Mouse (Mus musculus): ENCODE measurements around the gene 1700017B05Rik.
"Not testable (repeated sequence)": the region's sequence is repeated elsewhere in the genome, so short reads cannot be mapped to it uniquely, and the experiment has no call there.

1700017B05Rik gene

DNA sequence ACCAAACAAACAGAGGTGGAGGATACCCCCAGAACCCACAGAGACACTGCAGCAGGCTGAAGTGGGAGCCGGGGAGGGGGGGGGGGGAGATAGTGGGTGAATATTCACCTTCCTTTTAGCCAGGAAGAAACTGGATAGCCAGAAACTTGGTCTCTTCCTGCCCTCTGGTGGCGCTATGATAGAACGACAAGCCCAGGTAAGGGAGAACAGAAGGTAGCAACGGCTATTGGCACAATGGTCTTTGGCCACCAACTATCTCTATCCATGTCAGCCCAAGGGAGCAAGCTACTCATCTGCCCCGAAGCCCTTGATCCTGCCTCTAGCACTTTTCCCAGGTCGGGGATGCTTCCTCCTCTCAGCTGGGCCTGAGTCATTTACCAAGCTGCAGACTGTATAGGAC is 42.1 kb downstream of the 1700017B05Rik start:
- no peak for DNase-seq (ENCODE audit: low read depth)

DNA sequence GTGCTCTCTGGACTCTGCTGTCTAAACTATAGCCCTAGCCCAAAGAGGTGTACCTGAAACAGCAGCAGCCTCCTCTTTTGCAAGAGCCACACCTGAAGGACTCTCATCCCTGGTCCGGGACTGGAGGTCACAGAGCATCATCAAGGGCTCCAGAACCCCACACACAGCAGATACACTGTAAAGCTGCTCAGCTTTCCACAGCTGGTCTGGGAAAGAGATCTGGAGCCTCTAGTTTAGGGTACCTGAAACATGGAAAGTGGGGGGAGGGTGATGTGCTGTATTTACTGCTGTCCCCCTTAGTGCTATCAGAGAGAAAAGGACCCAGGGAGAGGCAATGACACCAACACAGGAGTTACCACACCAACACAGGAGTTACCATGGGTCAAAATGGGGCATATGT is 42.9 kb downstream of the 1700017B05Rik start:
- no peak for DNase-seq (ENCODE audit: low read depth)

DNA sequence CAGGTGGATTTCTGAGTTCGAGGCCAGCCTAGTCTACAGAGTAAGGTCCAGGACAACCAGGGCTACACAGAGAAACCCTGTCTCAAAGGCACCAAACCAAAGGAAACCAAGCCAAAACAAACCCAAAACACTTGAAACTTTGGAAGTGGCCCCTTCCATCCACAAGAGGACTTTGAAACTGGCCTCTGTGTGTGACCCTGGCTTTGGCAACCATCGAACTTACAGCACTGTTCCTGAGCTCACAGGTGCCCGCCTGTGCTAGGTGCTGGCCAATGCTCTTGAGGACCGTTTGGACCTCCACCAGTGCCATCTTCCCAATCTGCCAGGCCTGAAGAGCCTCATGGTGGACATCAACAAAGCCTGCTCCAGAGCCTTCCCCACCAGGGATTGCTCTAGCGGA is 43.6 kb downstream of the 1700017B05Rik start:
- DNase-seq (ENCODE audit: low read depth): no peak

DNA sequence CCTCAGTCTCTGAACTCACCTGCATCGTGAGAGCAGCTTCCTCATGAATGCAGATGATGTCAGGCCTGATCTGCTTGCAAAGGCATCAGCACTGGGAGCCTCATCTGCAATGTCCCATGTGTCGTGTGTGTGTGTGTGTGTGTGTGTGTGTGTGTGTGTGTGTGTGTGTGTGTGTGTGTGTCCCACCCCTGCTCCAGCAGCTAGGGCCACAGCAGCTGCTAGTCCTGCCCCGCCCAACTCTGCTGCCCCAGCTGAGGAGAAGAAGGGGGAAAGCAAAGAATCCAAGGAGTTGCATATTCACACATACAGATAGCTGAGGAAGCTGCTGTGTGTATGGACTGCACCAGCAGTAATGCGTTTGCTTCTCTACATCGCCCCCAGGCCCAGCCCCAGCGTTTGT is 45.2 kb downstream of the 1700017B05Rik start:
- DNase-seq (ENCODE audit: low read depth): no peak

DNA sequence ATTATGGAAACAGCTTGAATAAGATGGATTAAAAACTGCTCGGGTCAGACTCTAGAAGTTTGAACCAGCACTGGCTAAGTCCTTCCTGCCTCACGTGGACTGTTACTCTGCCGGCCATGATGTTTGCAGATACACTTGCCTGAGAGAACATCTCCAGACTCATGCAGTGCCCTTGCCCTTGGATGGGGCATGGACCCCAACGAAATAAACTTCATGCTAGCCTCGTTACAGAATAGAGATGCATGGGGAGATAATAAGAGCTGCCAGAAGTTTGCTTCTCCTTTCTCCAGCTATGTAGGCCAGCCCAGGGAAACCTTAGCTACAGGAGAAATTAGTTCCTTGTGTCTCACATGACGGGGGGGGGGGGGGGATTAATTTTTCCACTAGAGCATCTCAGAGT is 47.9 kb downstream of the 1700017B05Rik start:
- DNase-seq (ENCODE audit: low read depth): no peak

DNA sequence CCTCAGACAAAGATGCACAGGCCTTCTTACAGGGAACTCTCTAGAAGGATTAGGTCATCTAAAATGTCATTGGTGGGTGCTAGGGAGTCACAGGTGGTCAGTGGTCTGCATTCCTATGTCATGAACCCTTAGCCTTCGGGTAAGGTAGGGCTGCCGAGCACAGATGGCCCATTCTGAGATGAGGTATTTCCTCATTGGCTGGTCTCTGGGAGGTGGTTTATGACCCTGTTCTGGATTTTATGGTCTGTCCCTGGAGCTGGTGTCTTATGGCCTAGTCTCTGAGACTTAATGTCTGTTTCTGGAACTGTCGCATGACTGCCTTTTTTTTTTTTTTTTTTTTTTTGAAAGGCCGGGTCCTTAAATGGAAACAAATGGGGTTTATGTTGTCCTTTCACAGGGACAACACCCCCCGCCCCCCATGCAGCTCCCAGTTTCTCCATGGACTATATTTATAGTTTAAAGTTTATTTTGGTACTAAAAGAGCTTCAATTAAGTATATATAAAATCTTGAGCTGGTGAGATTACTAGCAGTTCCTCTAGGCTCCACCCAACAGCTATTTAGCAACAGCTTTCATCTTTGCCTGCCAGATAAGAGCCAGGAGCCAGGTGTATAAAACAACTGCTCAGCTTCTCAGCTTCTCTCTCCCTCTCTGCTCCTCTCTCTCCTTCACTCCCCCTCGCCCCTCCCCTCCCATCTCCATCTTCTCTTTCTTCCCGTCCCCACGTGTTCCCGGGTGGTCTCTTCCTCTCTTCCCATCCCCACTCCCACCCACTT is 49.8 kb downstream of the 1700017B05Rik start:
- no peak for DNase-seq (ENCODE audit: low read depth)

DNA sequence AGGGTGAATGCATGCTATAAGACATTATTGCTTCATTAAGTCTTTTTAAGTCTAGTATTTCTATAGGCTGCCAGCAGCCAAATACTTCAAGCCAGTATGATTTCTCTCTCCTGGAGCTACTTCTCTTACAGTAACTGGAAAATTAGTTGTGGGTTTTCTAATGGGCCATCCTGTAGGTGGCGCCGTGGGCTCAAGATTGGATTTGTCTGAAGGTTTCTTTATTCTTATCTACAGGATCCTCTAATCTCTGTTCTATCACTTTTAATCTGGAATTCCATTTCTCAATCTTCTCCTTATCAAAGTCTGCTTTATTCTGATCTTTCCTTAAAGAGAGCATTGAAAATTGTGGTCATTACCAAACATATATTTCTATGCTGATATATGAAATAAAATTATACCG is 53.1 kb downstream of the 1700017B05Rik start:
- peak; percentile 36 for DNase-seq (ENCODE audit: low read depth)

DNA sequence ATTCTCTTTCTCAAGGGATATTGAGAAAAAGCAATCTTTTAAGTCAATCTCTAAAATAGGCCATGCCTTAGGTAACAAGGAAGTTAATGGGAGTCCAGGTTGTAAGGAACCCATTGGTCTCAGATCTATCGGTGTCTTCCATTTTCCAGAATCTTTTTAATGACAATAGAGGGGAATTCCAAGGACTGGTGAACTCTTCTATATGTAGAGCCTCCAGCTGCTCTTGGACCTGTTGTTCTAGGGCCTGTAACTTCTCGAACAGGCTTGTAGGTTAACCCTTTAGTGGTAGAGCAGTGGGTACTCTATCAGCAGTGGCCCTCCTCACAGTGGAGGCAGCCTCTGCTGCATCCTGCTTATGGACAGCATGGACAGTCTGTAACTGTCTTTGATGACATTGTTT is 55.5 kb downstream of the 1700017B05Rik start:
- DNase-seq (ENCODE audit: low read depth): no peak

DNA sequence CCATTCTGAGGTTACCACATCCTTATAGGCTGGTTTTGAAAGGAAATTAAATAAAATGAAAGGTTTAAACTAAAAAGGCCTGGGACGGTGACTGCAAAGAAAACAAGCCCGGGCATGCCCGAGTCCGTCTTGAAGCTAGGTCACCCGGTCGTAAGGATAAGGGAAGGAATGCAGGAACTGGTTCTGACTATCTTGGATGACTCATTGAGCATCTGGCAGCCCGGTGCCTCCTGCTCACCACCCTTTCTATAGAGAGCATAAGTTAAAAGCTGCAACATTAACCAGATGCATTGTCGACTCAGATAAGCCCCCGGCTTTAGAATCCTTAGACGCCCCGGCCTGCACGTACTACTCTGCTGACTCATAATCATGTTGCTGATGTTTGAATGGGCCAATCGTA is 58.8 kb downstream of the 1700017B05Rik start:
- not testable (repeated sequence) for DNase-seq (ENCODE audit: low read depth)
